Mouse (Mus musculus) forebrain, postnatal 0 days (tissue): Measurements from ENCODE around the gene Sh2d6. TPM values are rescaled to one million over a fixed set of nuclear protein-coding genes. Genes with fewer than 3 reads are reported as not detected.

ENCODE experiments used
- ATAC-seq: fragments of 200-750 bp; cut with Nextera tagmentation; 2 replicates; pipeline ENCODE4 v1.8.0; 2017; ENCODE audit warnings: mild to moderate bottlenecking, moderate library complexity
- DNase-seq: peaks from one replicate; pipeline ENCODE4 v3.0.0-alpha.2; 2015
- H3K27ac ChIP-seq: fragments of 300-500 bp; sonication (generic); 2 replicates; pipeline ENCODE4 v1.5.1; 2014; ENCODE audit warnings: low read depth, mild to moderate bottlenecking, antibody characterized with exemption, low read length, moderate library complexity, mixed read lengths
- H3K27me3 ChIP-seq: fragments of 300-500 bp; sonication (generic); 2 replicates; pipeline ENCODE4 v1.6.1; 2014; ENCODE audit warnings: mild to moderate bottlenecking, low read length, mixed read lengths; ENCODE audit not compliant: insufficient read depth
- H3K36me3 ChIP-seq: fragments of 300-500 bp; sonication (generic); 2 replicates; pipeline ENCODE4 v1.6.1; 2014; ENCODE audit warnings: mild to moderate bottlenecking, moderate library complexity; ENCODE audit not compliant: insufficient read depth
- H3K4me1 ChIP-seq: fragments of 300-500 bp; sonication (generic); 2 replicates; pipeline ENCODE4 v1.6.1; 2014; ENCODE audit warnings: antibody characterized with exemption; ENCODE audit not compliant: insufficient read depth
- H3K4me2 ChIP-seq: fragments of 300-500 bp; sonication (generic); 2 replicates; pipeline ENCODE4 v1.6.1; 2014; ENCODE audit warnings: low read depth, mild to moderate bottlenecking, moderate library complexity
- H3K4me3 ChIP-seq: fragments of 300-500 bp; sonication (generic); 2 replicates; pipeline ENCODE4 v1.5.1; 2014; ENCODE audit warnings: low read depth, low read length, mixed read lengths
- H3K9ac ChIP-seq: fragments of 300-500 bp; sonication (generic); 2 replicates; pipeline ENCODE4 v1.6.1; 2014; ENCODE audit warnings: mild to moderate bottlenecking
- H3K9me3 ChIP-seq: fragments of 300-500 bp; sonication (generic); 2 replicates; pipeline ENCODE4 v1.6.1; 2016; ENCODE audit warnings: low read length
- CTCF ChIP-seq: sonication (generic); IDR thresholded peaks from 2 replicates; pipeline ENCODE4 v1.5.1; 2016; ENCODE audit warnings: antibody characterized with exemption, control low read depth, low read depth
- WGBS: fragments of 180-500 bp; shearing (Covaris S2); extraction: QIAGEN DNeasy Blood & Tissue Kit; methylation state at CpG from one replicate; pipeline ENCODE4 v1.1.7; 2014; 5-methylcytosine and 5-hydroxymethylcytosine counted together
- polyA plus RNA-seq: library from polyadenylated mRNA; unstranded; fragments of >200 nt; fragmentation: Nextera tagmentation; extraction: Ambion mirVana; gene quantifications from 2 replicates; pipeline ENCODE4 v1.2.1, GENCODE M21; 2015
- total RNA-seq: library from RNA; depleted of rRNA; stranded (reverse); fragments of >200 nt; gene quantifications from 2 replicates; pipeline ENCODE4 v1.2.3, GENCODE M21; 2014; rRNA removed

Sh2d6 gene
- total and polyA plus RNA-seq, 2 experiments from 2014 or later: 0.24 to 0.47 TPM

- no peak for TF ChIP-seq CTCF
- Histone ChIP-seq H3K4me2 (no peak overlapping the region), H3K9ac (no peak overlapping the region), H3K27ac (no peak overlapping the region), H3K4me1 (no peaks in the 10 kb centered on the region), H3K9me3 (no peaks in the 10 kb centered on the region), H3K36me3 (no peaks in the 10 kb centered on the region), H3K27me3 (no peaks in the 10 kb centered on the region), H3K4me3 (no peak overlapping the region)
- DNase-seq (peak; percentile 13), ATAC-seq (no peak)
- 58% methylated on average over 4 of the region's 4 CpGs for WGBS
These were observed 46.1 kb downstream of the Sh2d6 start for GRCm38 (mm10) chr6:72475221-72475985.

GRCm38 (mm10) chr6:72473264-72474041, 48.1 kb downstream of the Sh2d6 start:
- Histone ChIP-seq H3K4me3 (no peak overlapping the region), H3K9me3 (no peaks in the 10 kb centered on the region), H3K36me3 (no peaks in the 10 kb centered on the region), H3K27me3 (no peaks in the 10 kb centered on the region), H3K27ac (no peak overlapping the region), H3K4me2 (no peak overlapping the region), H3K9ac (no peak overlapping the region), H3K4me1 (no peaks in the 10 kb centered on the region)
- DNase-seq: no peak
- ATAC-seq: no peak
- 73% methylated on average over 14 of the region's 14 CpGs for WGBS
- TF ChIP-seq CTCF: no peak

GRCm38 (mm10) chr6:72466171-72466570, 55.3 kb downstream of the Sh2d6 start:
- Histone ChIP-seq H3K4me2 (no peak overlapping the region), H3K9ac (no peak overlapping the region), H3K27me3 (no peaks in the 10 kb centered on the region), H3K4me1 (no peaks in the 10 kb centered on the region), H3K4me3 (no peak overlapping the region), H3K27ac (no peak overlapping the region), H3K9me3 (no peaks in the 10 kb centered on the region), H3K36me3 (no peaks in the 10 kb centered on the region)
- 92% methylated on average over 4 of the region's 4 CpGs for WGBS
- no peak for DNase-seq
- TF ChIP-seq CTCF: no peak
- no peak for ATAC-seq

GRCm38 (mm10) chr6:72465361-72466157, 55.9 kb downstream of the Sh2d6 start:
- Histone ChIP-seq H3K4me1 (no peaks in the 10 kb centered on the region), H3K27ac (no peak overlapping the region), H3K9me3 (no peaks in the 10 kb centered on the region), H3K4me2 (no peak overlapping the region), H3K36me3 (no peaks in the 10 kb centered on the region), H3K27me3 (no peaks in the 10 kb centered on the region), H3K4me3 (no peak overlapping the region), H3K9ac (no peak overlapping the region)
- no peak for TF ChIP-seq CTCF
- ATAC-seq (no peak), DNase-seq (no peak)
- WGBS: 84% methylated on average over 8 of the region's 8 CpGs

Other genes starting within 250 kb of the Sh2d6 start
- gene Sftpb, start 217.1 kb downstream of the Sh2d6 start, total RNA-seq: not detected in 2 replicates
- 0.16 and 0.21 TPM in 2 replicates for gene Sftpb, start 217.1 kb downstream of the Sh2d6 start, polyA plus RNA-seq
- 52.6 and 52.7 TPM in 2 replicates for gene Usp39, start 176.5 kb downstream of the Sh2d6 start, total RNA-seq
- gene Usp39, start 176.5 kb downstream of the Sh2d6 start, polyA plus RNA-seq: 39.0 and 42.8 TPM in 2 replicates
- 6.5 and 10.9 TPM in 2 replicates for gene 0610030E20Rik, start 174.4 kb downstream of the Sh2d6 start, total RNA-seq
- gene 0610030E20Rik, start 174.4 kb downstream of the Sh2d6 start, polyA plus RNA-seq: 9.7 and 15.4 TPM in 2 replicates
- 22.9 and 24.3 TPM in 2 replicates for gene Tmem150a, start 166.3 kb downstream of the Sh2d6 start, total RNA-seq
- gene Tmem150a, start 166.3 kb downstream of the Sh2d6 start, polyA plus RNA-seq: 17.2 and 17.5 TPM in 2 replicates
- 66.9 and 76.3 TPM in 2 replicates for gene Rnf181, start 154.8 kb downstream of the Sh2d6 start, total RNA-seq
- 117 and 124 TPM in 2 replicates for gene Rnf181, start 154.8 kb downstream of the Sh2d6 start, polyA plus RNA-seq
- 12.7 and 17.1 TPM in 2 replicates for gene Vamp5, start 141.2 kb downstream of the Sh2d6 start, total RNA-seq
- 11.6 and 13.1 TPM in 2 replicates for gene Vamp5, start 141.2 kb downstream of the Sh2d6 start, polyA plus RNA-seq
- gene Vamp8, start 131.0 kb downstream of the Sh2d6 start, total RNA-seq: 10.3 and 11.8 TPM in 2 replicates
- 21.3 and 27.1 TPM in 2 replicates for gene Vamp8, start 131.0 kb downstream of the Sh2d6 start, polyA plus RNA-seq
- gene Ggcx, start 107.4 kb downstream of the Sh2d6 start, total RNA-seq: 11.9 and 25.3 TPM in 2 replicates
- 7.5 and 9.9 TPM in 2 replicates for gene Ggcx, start 107.4 kb downstream of the Sh2d6 start, polyA plus RNA-seq
- gene Mat2a, start 82.1 kb downstream of the Sh2d6 start, total RNA-seq: 125 and 145 TPM in 2 replicates
- gene Mat2a, start 82.1 kb downstream of the Sh2d6 start, polyA plus RNA-seq: 222 and 246 TPM in 2 replicates
- 6.7 and 8.9 TPM in 2 replicates for gene Capg, start 22.7 kb upstream of the Sh2d6 start, total RNA-seq
- 7.1 and 7.6 TPM in 2 replicates for gene Capg, start 22.7 kb upstream of the Sh2d6 start, polyA plus RNA-seq
- 12.8 and 13.1 TPM in 2 replicates for gene Elmod3, start 76.7 kb upstream of the Sh2d6 start, total RNA-seq
- gene Elmod3, start 76.7 kb upstream of the Sh2d6 start, polyA plus RNA-seq: 16.5 and 18.3 TPM in 2 replicates
- gene Retsat, start 76.8 kb upstream of the Sh2d6 start, total RNA-seq: 3.2 and 7.5 TPM in 2 replicates
- 6.2 and 7.2 TPM in 2 replicates for gene Retsat, start 76.8 kb upstream of the Sh2d6 start, polyA plus RNA-seq
- gene Tgoln1, start 95.3 kb upstream of the Sh2d6 start, total RNA-seq: 24.3 and 30.9 TPM in 2 replicates
- 22.0 and 29.0 TPM in 2 replicates for gene Tgoln1, start 95.3 kb upstream of the Sh2d6 start, polyA plus RNA-seq